Mouse (Mus musculus): Measurements from ENCODE around the gene Itgb2. TPM values are rescaled to one million over a fixed set of nuclear protein-coding genes. Genes with fewer than 3 reads are reported as not detected.
A peak's percentile ranks its signal among the peaks of the same experiment; 100 is the strongest.

The Itgb2 gene
- total RNA-seq, 1 experiment = 0.54 TPM

DNA sequence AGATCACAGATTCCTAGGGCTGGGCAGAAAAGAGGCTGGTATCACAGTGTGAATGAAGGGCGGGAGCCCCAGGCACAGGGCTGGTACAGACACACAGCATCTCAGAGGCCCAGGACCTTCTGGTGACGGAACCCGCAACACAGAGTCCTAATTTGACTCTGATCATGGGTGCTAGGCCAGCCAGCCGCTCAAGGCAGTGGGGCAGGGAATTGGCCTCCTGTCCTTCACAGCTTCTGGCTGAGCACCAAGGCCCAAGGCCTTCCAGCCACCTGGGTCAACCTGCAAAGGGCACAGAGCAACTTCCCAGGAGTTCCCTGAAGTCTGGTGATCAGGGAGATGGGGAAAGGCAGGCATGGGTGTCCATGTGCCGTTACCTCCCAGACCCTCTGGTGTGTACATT, 12.3 kb upstream of the Itgb2 start:
- DNase-seq (ENCODE audit: low read depth, low spot score) = no peak
- TF ChIP-seq ZC3H11A (IDR thresholded peaks at IDR 0.05; ENCODE audit: borderline replicate concordance, low read depth, low read length) (no peak), MAFK (IDR thresholded peaks at IDR 0.05; ENCODE audit: insufficient read depth, low read depth, low read length) (no peak), ZNF384 (IDR thresholded peaks at IDR 0.05; ENCODE audit: low read depth, low read length) (no peak), CHD2 (IDR thresholded peaks at IDR 0.05; ENCODE audit: low read depth, low read length) (no peak), HCFC1 (IDR thresholded peaks at IDR 0.05; ENCODE audit: borderline replicate concordance, insufficient read depth, low read length) (no peak)
- peaks cover 0 to 9% of the 10 kb centered on the region in 2 experiments; a peak in 2 of 4 replicates for H3K4me1 ChIP-seq (ENCODE audit: control insufficient read depth in 2 of 2, insufficient read depth in 2 of 2, low read length in 2 of 2, poor library complexity in 1 of 2)
- no peak overlapping the region for H3K4me3 ChIP-seq (ENCODE audit: insufficient read depth in 1 of 2, low read depth in 1 of 2, low read length in 2 of 2, poor library complexity in 1 of 2, severe bottlenecking in 1 of 2)
- no peak overlapping the region for H3K9ac ChIP-seq (ENCODE audit: insufficient read depth, low read depth, low read length, poor library complexity, severe bottlenecking)
- H3K27ac ChIP-seq (ENCODE audit: insufficient read depth, low read depth, low read length, poor library complexity, severe bottlenecking) = no peak overlapping the region
- H3K36me3 ChIP-seq (ENCODE audit: control insufficient read depth, insufficient read depth, low read length, poor library complexity, severe bottlenecking) = peaks cover 9% of the 10 kb centered on the region
- in situ Hi-C loops (cut with MboI; ENCODE audit: low sequenced_read_pairs in 2 of 2, unreplicated experiment in 2 of 2) = no loop called here
- no peaks in the 10 kb centered on the region for H3K9me3 ChIP-seq (ENCODE audit: control insufficient read depth, insufficient read depth, low read depth, low read length)

DNA sequence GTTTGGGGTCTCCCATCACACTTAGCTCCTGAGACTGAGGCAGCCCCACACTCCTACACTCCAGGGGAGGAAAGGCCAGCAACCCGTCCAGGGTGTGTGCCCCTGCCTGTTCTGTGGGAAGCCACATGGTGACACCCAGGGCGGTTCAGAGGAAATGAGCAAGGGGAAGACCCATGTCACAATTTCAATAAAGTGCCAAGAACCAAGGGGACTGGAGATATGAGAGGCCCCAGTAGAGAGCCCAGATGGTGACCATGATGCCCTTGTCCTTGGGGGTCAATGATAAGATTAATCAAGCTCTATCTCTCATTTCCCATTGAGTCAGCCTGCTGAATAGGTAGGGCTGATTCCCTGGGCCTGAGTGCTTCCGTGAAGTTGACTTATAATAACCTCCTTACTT, 10.9 kb upstream of the Itgb2 start:
- no peak overlapping the region for H3K9ac ChIP-seq (ENCODE audit: insufficient read depth, low read depth, low read length, poor library complexity, severe bottlenecking)
- TF ChIP-seq ZNF384 (IDR thresholded peaks at IDR 0.05; ENCODE audit: low read depth, low read length) = no peak
- no peak for TF ChIP-seq CHD2 (IDR thresholded peaks at IDR 0.05; ENCODE audit: low read depth, low read length)
- no peak for TF ChIP-seq HCFC1 (IDR thresholded peaks at IDR 0.05; ENCODE audit: borderline replicate concordance, insufficient read depth, low read length)
- TF ChIP-seq MAFK (IDR thresholded peaks at IDR 0.05; ENCODE audit: insufficient read depth, low read depth, low read length) = no peak
- no peak for TF ChIP-seq ZC3H11A (IDR thresholded peaks at IDR 0.05; ENCODE audit: borderline replicate concordance, low read depth, low read length)
- H3K27ac ChIP-seq (ENCODE audit: insufficient read depth, low read depth, low read length, poor library complexity, severe bottlenecking) = no peak overlapping the region
- H3K4me1 ChIP-seq (ENCODE audit: control insufficient read depth in 2 of 2, insufficient read depth in 2 of 2, low read length in 2 of 2, poor library complexity in 1 of 2) = peaks cover 0 to 13% of the 10 kb centered on the region in 2 experiments; a peak in 2 of 4 replicates
- DNase-seq (ENCODE audit: low read depth, low spot score) = no peak
- no peaks in the 10 kb centered on the region for H3K9me3 ChIP-seq (ENCODE audit: control insufficient read depth, insufficient read depth, low read depth, low read length)
- H3K36me3 ChIP-seq (ENCODE audit: control insufficient read depth, insufficient read depth, low read length, poor library complexity, severe bottlenecking) = peaks cover 3% of the 10 kb centered on the region; the same call in 1 of the 2 replicates
- in situ Hi-C loops (cut with MboI; ENCODE audit: low sequenced_read_pairs in 2 of 2, unreplicated experiment in 2 of 2) = no loop called here
- no peak overlapping the region for H3K4me3 ChIP-seq (ENCODE audit: insufficient read depth in 1 of 2, low read depth in 1 of 2, low read length in 2 of 2, poor library complexity in 1 of 2, severe bottlenecking in 1 of 2)

DNA sequence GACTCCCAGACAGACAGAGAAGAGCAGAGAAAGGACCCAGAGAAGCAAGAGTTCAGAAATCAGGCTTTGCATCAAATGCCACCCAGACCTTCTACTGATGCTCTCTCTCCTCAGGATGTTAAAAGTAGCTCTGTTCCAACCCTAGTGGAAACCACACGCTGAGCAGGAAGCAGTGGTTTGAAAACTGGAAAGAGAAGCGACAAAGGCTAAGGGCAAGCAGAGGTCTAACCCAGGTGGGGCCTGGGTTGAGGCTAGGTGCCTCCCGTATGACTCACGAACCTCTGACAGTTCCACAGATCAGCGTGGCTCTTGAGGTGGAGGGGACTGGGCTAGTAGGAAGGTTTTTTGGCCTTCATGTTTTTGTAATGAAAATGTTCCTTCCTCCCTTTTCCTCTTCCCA, 9.6 kb upstream of the Itgb2 start:
- no peak overlapping the region for H3K9ac ChIP-seq (ENCODE audit: insufficient read depth, low read depth, low read length, poor library complexity, severe bottlenecking)
- no peak overlapping the region for H3K4me3 ChIP-seq (ENCODE audit: insufficient read depth in 1 of 2, low read depth in 1 of 2, low read length in 2 of 2, poor library complexity in 1 of 2, severe bottlenecking in 1 of 2)
- H3K36me3 ChIP-seq (ENCODE audit: control insufficient read depth, insufficient read depth, low read length, poor library complexity, severe bottlenecking) = no peaks in the 10 kb centered on the region
- DNase-seq (ENCODE audit: low read depth, low spot score) = no peak
- H3K4me1 ChIP-seq (ENCODE audit: control insufficient read depth in 2 of 2, insufficient read depth in 2 of 2, low read length in 2 of 2, poor library complexity in 1 of 2) = peaks cover 0 to 11% of the 10 kb centered on the region in 2 experiments; a peak in 2 of 4 replicates
- TF ChIP-seq HCFC1 (IDR thresholded peaks at IDR 0.05; ENCODE audit: borderline replicate concordance, insufficient read depth, low read length) = no peak
- no peak for TF ChIP-seq ZNF384 (IDR thresholded peaks at IDR 0.05; ENCODE audit: low read depth, low read length)
- TF ChIP-seq ZC3H11A (IDR thresholded peaks at IDR 0.05; ENCODE audit: borderline replicate concordance, low read depth, low read length) = no peak
- no peak for TF ChIP-seq CHD2 (IDR thresholded peaks at IDR 0.05; ENCODE audit: low read depth, low read length)
- TF ChIP-seq MAFK (IDR thresholded peaks at IDR 0.05; ENCODE audit: insufficient read depth, low read depth, low read length) = no peak
- H3K9me3 ChIP-seq (ENCODE audit: control insufficient read depth, insufficient read depth, low read depth, low read length) = no peaks in the 10 kb centered on the region
- in situ Hi-C loops (cut with MboI; ENCODE audit: low sequenced_read_pairs in 2 of 2, unreplicated experiment in 2 of 2) = no loop called here
- H3K27ac ChIP-seq (ENCODE audit: insufficient read depth, low read depth, low read length, poor library complexity, severe bottlenecking) = no peak overlapping the region

DNA sequence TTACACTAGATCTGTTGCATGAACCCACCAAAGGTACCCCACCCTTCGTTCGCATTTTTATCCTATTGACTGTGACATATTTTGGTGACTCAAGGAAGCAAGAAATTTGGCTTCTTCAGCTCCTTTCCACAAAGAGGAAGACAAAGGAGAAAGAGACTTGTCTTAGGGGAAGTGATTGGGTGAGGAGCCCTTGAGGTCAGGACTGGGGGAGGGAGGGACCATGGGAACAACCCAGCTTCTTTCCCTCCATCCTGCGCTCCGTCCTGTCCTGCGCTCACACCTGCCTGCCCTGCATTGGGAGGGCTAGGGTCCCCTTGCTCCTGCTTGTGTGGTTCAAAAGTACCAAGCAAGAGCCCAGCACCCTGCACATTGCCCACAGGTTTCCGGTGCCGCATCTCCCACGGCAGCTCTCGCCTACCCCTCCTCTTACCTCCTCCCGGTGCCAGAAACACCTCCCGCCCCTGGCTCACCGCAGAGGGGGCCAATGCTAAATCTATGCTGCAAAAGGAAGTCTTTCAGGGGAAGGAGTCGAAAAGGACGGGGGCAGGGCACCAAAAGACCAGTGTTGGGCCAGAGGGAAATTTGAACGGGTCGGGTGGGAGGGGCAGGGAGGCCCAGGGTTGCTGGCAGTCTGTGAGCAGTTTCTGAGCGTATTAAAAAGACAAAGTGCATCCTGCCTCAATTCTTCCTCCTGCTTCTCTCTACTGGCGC, 7.9 kb upstream of the Itgb2 start:
- H3K27ac ChIP-seq (ENCODE audit: insufficient read depth, low read depth, low read length, poor library complexity, severe bottlenecking) = no peak overlapping the region
- TF ChIP-seq CHD2 (IDR thresholded peaks at IDR 0.05; ENCODE audit: low read depth, low read length) (no peak), ZC3H11A (IDR thresholded peaks at IDR 0.05; ENCODE audit: borderline replicate concordance, low read depth, low read length) (no peak), HCFC1 (IDR thresholded peaks at IDR 0.05; ENCODE audit: borderline replicate concordance, insufficient read depth, low read length) (no peak), MAFK (IDR thresholded peaks at IDR 0.05; ENCODE audit: insufficient read depth, low read depth, low read length) (no peak), ZNF384 (IDR thresholded peaks at IDR 0.05; ENCODE audit: low read depth, low read length) (no peak)
- H3K4me3 ChIP-seq (ENCODE audit: insufficient read depth in 1 of 2, low read depth in 1 of 2, low read length in 2 of 2, poor library complexity in 1 of 2, severe bottlenecking in 1 of 2) = peak overlapping the region; percentile 32 to 56
- no peaks in the 10 kb centered on the region for H3K36me3 ChIP-seq (ENCODE audit: control insufficient read depth, insufficient read depth, low read length, poor library complexity, severe bottlenecking)
- no peaks in the 10 kb centered on the region for H3K9me3 ChIP-seq (ENCODE audit: control insufficient read depth, insufficient read depth, low read depth, low read length)
- in situ Hi-C loops (cut with MboI; ENCODE audit: low sequenced_read_pairs in 2 of 2, unreplicated experiment in 2 of 2) = no loop called here
- H3K9ac ChIP-seq (ENCODE audit: insufficient read depth, low read depth, low read length, poor library complexity, severe bottlenecking) = no peak overlapping the region
- DNase-seq (ENCODE audit: low read depth, low spot score) = no peak
- H3K4me1 ChIP-seq (ENCODE audit: control insufficient read depth in 2 of 2, insufficient read depth in 2 of 2, low read length in 2 of 2, poor library complexity in 1 of 2) = peaks cover 0 to 10% of the 10 kb centered on the region in 2 experiments; a peak in 2 of 4 replicates
